Mouse (Mus musculus) MEL (cell line): ENCODE data around the gene Grik5.

Experiments
- EP300 ChIP-seq, 2 experiments: IDR thresholded peaks; 2 replicates each; pipeline ENCODE4 v1.6.1; 2011; ENCODE audit warnings: improper control_type of control experiment in 2 of 2, low read length in 2 of 2, low read depth in 1 of 2, mild to moderate bottlenecking in 1 of 2
- MAZ ChIP-seq: IDR thresholded peaks from 2 replicates; pipeline ENCODE4 v1.6.1; 2012; ENCODE audit warnings: low read depth, mild to moderate bottlenecking, inconsistent platforms, low read length, improper control_type of control experiment
- POLR2AphosphoS2 ChIP-seq: IDR thresholded peaks from 2 replicates; pipeline ENCODE4 v1.6.1; 2011; ENCODE audit warnings: low read length, improper control_type of control experiment
- RCOR1 ChIP-seq: IDR thresholded peaks from 2 replicates; pipeline ENCODE4 v1.6.1; 2012; ENCODE audit warnings: low read depth, mild to moderate bottlenecking, inconsistent platforms, low read length, improper control_type of control experiment

- no peak for TF ChIP-seq POLR2AphosphoS2
- TF ChIP-seq MAZ, result no peak
- TF ChIP-seq RCOR1, result no peak
- TF ChIP-seq EP300 (IDR thresholded peaks at IDR 0.05; ENCODE audit: low read depth in 1 of 2, low read length in 2 of 2), result no peak
These were observed 14.5 kb upstream of the Grik5 start for GRCm38 (mm10) chr7:25086656-25087055.
